ENCODE assay signal across 8 mouse cellular contexts in genomic region chr4:106839254-106839834, GRCm38 (mm10). TPM values are rescaled to one million over a fixed set of nuclear protein-coding genes. Genes with fewer than 3 reads are reported as not detected.
DNase-seq lines count a peak whose midpoint lies in the region; ATAC-seq and TF ChIP-seq lines count a peak whose summit lies in the region.

No protein-coding gene starts in this region.

- peak; percentile 65; the same call in 1 of the 2 replicates for ATAC-seq in forebrain, embryonic 11.5 days (replicated peaks; ENCODE audit: low FRiP score)
- ATAC-seq in midbrain, embryonic 11.5 days (ENCODE audit: low FRiP score), result no peak

- TF ChIP-seq CTCF in left cerebral cortex, adult 2 months (IDR thresholded peaks at IDR 0.05), result no peak

- no peaks in the 10 kb centered on the region for H3K9me3 ChIP-seq in forebrain, embryonic 11.5 days (ENCODE audit: control insufficient read depth, low read length)
- H3K9me3 ChIP-seq in midbrain, embryonic 11.5 days (ENCODE audit: control insufficient read depth, low read length), result no peaks in the 10 kb centered on the region

- peak overlapping the region; percentile 100 for H3K4me2 ChIP-seq in forebrain, embryonic 11.5 days (ENCODE audit: low read depth, low read length, severe bottlenecking)
- peak overlapping the region; percentile 100 for H3K4me2 ChIP-seq in midbrain, embryonic 11.5 days

- peak overlapping the region; percentile 86 for H3K9ac ChIP-seq in forebrain, embryonic 11.5 days (ENCODE audit: low read length)
- peak overlapping the region; percentile 85 for H3K9ac ChIP-seq in midbrain, embryonic 11.5 days (ENCODE audit: low read length)

- no peaks in the 10 kb centered on the region for H3K36me3 ChIP-seq in forebrain, embryonic 11.5 days (ENCODE audit: control insufficient read depth, insufficient read depth, low read length)
- no peaks in the 10 kb centered on the region for H3K36me3 ChIP-seq in midbrain, embryonic 11.5 days (ENCODE audit: control insufficient read depth, insufficient read depth, low read length)

- H3K27ac ChIP-seq in left cerebral cortex, adult 2 months, result peak overlapping the region; percentile 97
- peak overlapping the region; percentile 99 for H3K27ac ChIP-seq in forebrain, embryonic 11.5 days (ENCODE audit: low read depth, low read length)
- H3K27ac ChIP-seq in midbrain, embryonic 11.5 days (ENCODE audit: low read depth, low read length), result peak overlapping the region; percentile 98

- peaks cover 29% of the 10 kb centered on the region for H3K4me1 ChIP-seq in forebrain, embryonic 11.5 days (replicated peaks; ENCODE audit: control insufficient read depth, insufficient read depth, low read length)
- peaks cover 35% of the 10 kb centered on the region for H3K4me1 ChIP-seq in midbrain, embryonic 11.5 days (ENCODE audit: control insufficient read depth, insufficient read depth, low read length)

- DNase-seq in left cerebral cortex, adult 2 months (ENCODE audit: extremely low spot score in 1 of 2, low spot score in 2 of 2), result peak in 1 of 2 experiments; percentile 35
- no peak for DNase-seq in left cerebral cortex, postnatal 14 days (ENCODE audit: low spot score in 2 of 2)
- DNase-seq in adrenal gland, postnatal 14 days, result peak; percentile 53
- DNase-seq in forebrain, embryonic 11.5 days (ENCODE audit: low spot score), result peak; percentile 83
- DNase-seq in heart, postnatal 10 days, result peak; percentile 66 to 71
- DNase-seq in layer of hippocampus, postnatal 36 days, result peak; percentile 48 to 49
- no peak for DNase-seq in midbrain, embryonic 11.5 days (ENCODE audit: low spot score, missing footprints)
- DNase-seq in urinary bladder, adult 2 months (ENCODE audit: low spot score), result peak; percentile 55

- WGBS in forebrain, embryonic 11.5 days, result under 1% methylated on average over 32 of the region's 32 CpGs
- under 1% methylated on average over 32 of the region's 32 CpGs for WGBS in midbrain, embryonic 11.5 days

- H3K4me3 ChIP-seq in left cerebral cortex, adult 2 months, result peak overlapping the region; percentile 66
- H3K4me3 ChIP-seq in forebrain, embryonic 11.5 days (ENCODE audit: low read depth, low read length), result peak overlapping the region; percentile 51
- peak overlapping the region; percentile 53 for H3K4me3 ChIP-seq in midbrain, embryonic 11.5 days (ENCODE audit: low read depth, low read length)

- intact Hi-C loops in left cerebral cortex, adult 2 months (cut with DNase I), result loop anchor here (1.0 to 10.0 kb wide), 6 partner anchors 128 to 505 kb away; partner anchors contain the start of genes Cyb5rl and Mrpl37
- intact Hi-C loops in left cerebral cortex, postnatal 14 days (cut with DNase I), result loop anchor here (2.0 to 10.0 kb wide), 4 partner anchors 149 to 325 kb away; partner anchors contain the start of genes Cyb5rl, Lexm and Mrpl37
- intact Hi-C loops in heart, postnatal 10 days (cut with DNase I), result loop anchor here (1.0 to 5.0 kb wide), 3 partner anchors 149 to 325 kb away; partner anchors contain the start of genes Cyb5rl and Mrpl37

- peaks cover 5% of the 10 kb centered on the region; the same call in 1 of the 2 replicates for H3K27me3 ChIP-seq in forebrain, embryonic 11.5 days (ENCODE audit: control insufficient read depth, insufficient read depth, low read length)
- H3K27me3 ChIP-seq in midbrain, embryonic 11.5 days (ENCODE audit: control insufficient read depth, insufficient read depth, low read length), result no peaks in the 10 kb centered on the region

RNA-seq across cellular contexts. Expression of gene Acot11, which starts 34.5 kb away (rescaled TPM):
- 10 to 100 TPM; 51.7 to 54.1 TPM for total RNA-seq in left cerebral cortex, adult 2 months (2021)
- total RNA-seq in left cerebral cortex, postnatal 14 days (2021), result 10 to 100 TPM; 30.5 to 34.1 TPM
- total RNA-seq in adrenal gland, postnatal 14 days (2021), result 55.2 and 61.6 TPM in 2 replicates
- polyA plus RNA-seq in forebrain, embryonic 11.5 days (2014; fragmentation: Nextera tagmentation; extraction: Ambion mirVana), result 1.6 and 1.8 TPM in 2 replicates
- total RNA-seq in heart, postnatal 10 days (2021), result 10 to 100 TPM; 12.8 to 26.7 TPM
- 10 to 100 TPM; 50.8 to 52.0 TPM for total RNA-seq in layer of hippocampus, postnatal 36 days (2021)
- 1.3 TPM in 2 replicates for polyA plus RNA-seq in midbrain, embryonic 11.5 days (2014; fragmentation: Nextera tagmentation; extraction: Ambion mirVana)
- 7.2 and 11.2 TPM in 2 replicates for polyA plus RNA-seq in urinary bladder, adult 2 months (2012; rRNA removed)

Comparison
In these comparisons a context has a peak if more than half of its experiments do, and no peak if none do; other contexts are left out.
1. DNase-seq: peak in adrenal gland, postnatal 14 days (single experiment), forebrain, embryonic 11.5 days (single experiment), heart, postnatal 10 days (2 of 2), layer of hippocampus, postnatal 36 days (2 of 2) and urinary bladder, adult 2 months (single experiment); none in left cerebral cortex, postnatal 14 days (0 of 2) and midbrain, embryonic 11.5 days (single experiment).
2. Peak in every context shown above with its lines, with median percentiles within 50 percentile points of each other: H3K27ac ChIP-seq and H3K4me3 ChIP-seq.